Mouse (Mus musculus) heart, postnatal 14 days (tissue): ENCODE results near the gene Rarg. TPM values are rescaled to one million over a fixed set of nuclear protein-coding genes. Genes with fewer than 3 reads are reported as not detected.

ENCODE experiments used
- DNase-seq, 2 experiments: peaks; one replicate each; pipeline ENCODE4 v3.0.0; 2021 to 2022
- intact Hi-C: fragments of 180-260 bp; cut with DNase I; formaldehyde crosslinking; loops from one replicate; pipeline ENCODE4 v1.15.1; 2025
- long read RNA-seq, 2 experiments: library from polyadenylated mRNA; stranded (forward); transcript quantifications; one replicate each; pipeline ENCODE4 v2.0.0; 2021
- total RNA-seq, 2 experiments: library from RNA; stranded (reverse); gene quantifications; 2 replicates each; pipeline ENCODE4 v1.2.3; 2021

Rarg gene
- 10 to 100 TPM; 18.9 to 21.1 TPM for total RNA-seq
- long read RNA-seq, experiment 1, transcript Rarg-202 (8 exons, 2,718 nt) = major isoform, 10 of 15 reads
- long read RNA-seq, experiment 1, partial matches to known transcripts = 1 of 15 reads
- long read RNA-seq, experiment 1, other reads (novel, unspliced or antisense) = 2 of 15 reads
- long read RNA-seq, experiment 2, partial matches to known transcripts = 1 of 9 reads
- long read RNA-seq, experiment 2, other reads (novel, unspliced or antisense) = 4 of 9 reads

GRCm38 (mm10) chr15:102257202-102258075 lies at the start of gene Rarg:
Gene Rarg (minus strand): TSS chr15:102257517.
- peak in 1 of 2 experiments; percentile 53 for DNase-seq
- intact Hi-C loops = no loop called here

GRCm38 (mm10) chr15:102302542-102302941 lies 45.2 kb upstream of the Rarg start:
- intact Hi-C loops = no loop called here
- peak; percentile 20 to 54 for DNase-seq

GRCm38 (mm10) chr15:102296368-102297006 lies 39.2 kb upstream of the Rarg start:
- no peak for DNase-seq
- intact Hi-C loops = no loop called here

GRCm38 (mm10) chr15:102295633-102296367 lies 38.5 kb upstream of the Rarg start, which contains the start of gene Espl1:
Gene Espl1 (plus strand): TSS chr15:102296266.
- DNase-seq = peak; percentile 91 to 95
- intact Hi-C loops = no loop called here

GRCm38 (mm10) chr15:102287395-102287794 lies 30.1 kb upstream of the Rarg start:
- DNase-seq = peak; percentile 44 to 64
- intact Hi-C loops = loop anchor here (5.0 kb wide), 1 partner anchor 90 kb away; no protein-coding TSS in a partner anchor

GRCm38 (mm10) chr15:102283648-102284047 lies 26.3 kb upstream of the Rarg start:
- intact Hi-C loops = no loop called here
- DNase-seq = no peak

- DNase-seq = no peak
- intact Hi-C loops = no loop called here
Observed at GRCm38 (mm10) chr15:102282463-102283292, 25.4 kb upstream of the Rarg start.

- DNase-seq = no peak
- intact Hi-C loops = no loop called here
Observed at GRCm38 (mm10) chr15:102280623-102281022, 23.3 kb upstream of the Rarg start.

- intact Hi-C loops = loop anchor here (2.0 kb wide), 2 partner anchors 31 to 39 kb away; no protein-coding TSS in a partner anchor
Observed at GRCm38 (mm10) chr15:102279783-102280520, 22.6 kb upstream of the Rarg start.

GRCm38 (mm10) chr15:102279092-102279782 lies 21.9 kb upstream of the Rarg start, which contains the start of gene Mfsd5:
Gene Mfsd5 (plus strand): TSS chr15:102279454.
- intact Hi-C loops = loop anchor here (2.0 kb wide), 2 partner anchors 30 to 38 kb away; no protein-coding TSS in a partner anchor
- peak; percentile 93 to 94 for DNase-seq

More at GRCm38 (mm10) chr15:102279783-102280520, 22.6 kb upstream of the Rarg start:
- DNase-seq = no peak

- no peak for DNase-seq
- intact Hi-C loops = loop anchor here (2.0 kb wide), 2 partner anchors 30 to 38 kb away; no protein-coding TSS in a partner anchor
Observed at GRCm38 (mm10) chr15:102278726-102279091, 21.4 kb upstream of the Rarg start.

GRCm38 (mm10) chr15:102273982-102274716 lies 16.8 kb upstream of the Rarg start:
- intact Hi-C loops = no loop called here
- DNase-seq = no peak

GRCm38 (mm10) chr15:102271441-102271840 lies 14.1 kb upstream of the Rarg start:
- intact Hi-C loops = no loop called here
- no peak for DNase-seq

- intact Hi-C loops = no loop called here
- DNase-seq = no peak
Observed at GRCm38 (mm10) chr15:102270274-102270960, 13.1 kb upstream of the Rarg start, which contains the start of gene Gm9918. Gene Gm9918 (plus strand): TSS chr15:102270563.

GRCm38 (mm10) chr15:102265548-102265947 lies 8.2 kb upstream of the Rarg start:
- intact Hi-C loops = no loop called here
- no peak for DNase-seq

GRCm38 (mm10) chr15:102263037-102263436 lies 5.7 kb upstream of the Rarg start:
- DNase-seq = no peak
- intact Hi-C loops = no loop called here
